In genomic region chr7:34867289-34867688, GRCm38 (mm10) we compare ENCODE assay signal across 19 mouse cellular contexts. TPM values are rescaled to one million over a fixed set of nuclear protein-coding genes. Genes with fewer than 3 reads are reported as not detected.
"Had no signal": no experiment of that assay in that cellular context is flagged by ENCODE, and none has a peak within 500 bp of the region (broad histone marks: within the 10 kb centered on the region; RNA-seq: fewer than 3 reads in every experiment).

No protein-coding gene starts in this region.

- H3K4me1 ChIP-seq: liver, embryonic 13.5 days; lung, embryonic 15.5 days; megakaryocyte, embryonic 14.5 days; stomach, embryonic 15.5 days had no signal

- H3K27ac ChIP-seq: limb, embryonic 12.5 days; liver, embryonic 13.5 days; lung, embryonic 15.5 days; macrophage; neural tube, embryonic 15.5 days; stomach, embryonic 15.5 days had no signal

- DNase-seq: kidney, adult 11 months; kidney, postnatal 25 days; layer of hippocampus, adult 9-11 months; layer of hippocampus, postnatal 36 days; liver; liver, embryonic 13.5 days; liver, postnatal 0 days; lung, postnatal 14 days; right cerebral cortex, postnatal 14 days; thymus, adult 2 months; thymus, postnatal 25 days had no signal

- H3K4me2 ChIP-seq: limb, embryonic 12.5 days; liver, embryonic 13.5 days; lung, embryonic 15.5 days; neural tube, embryonic 15.5 days; stomach, embryonic 15.5 days had no signal

- H3K36me3 ChIP-seq: limb, embryonic 12.5 days; liver, embryonic 13.5 days; lung, embryonic 15.5 days; neural tube, embryonic 15.5 days; stomach, embryonic 15.5 days had no signal

- H3K9ac ChIP-seq: limb, embryonic 12.5 days; liver, embryonic 13.5 days; liver, postnatal 0 days; lung, embryonic 15.5 days; neural tube, embryonic 15.5 days; stomach, embryonic 15.5 days had no signal

- H3K27me3 ChIP-seq: limb, embryonic 12.5 days; liver, embryonic 13.5 days; lung, embryonic 15.5 days; neural tube, embryonic 15.5 days; stomach, embryonic 15.5 days had no signal

- H3K9me3 ChIP-seq: limb, embryonic 12.5 days; liver, embryonic 13.5 days; lung, embryonic 15.5 days; megakaryocyte, embryonic 14.5 days; neural tube, embryonic 15.5 days; stomach, embryonic 15.5 days had no signal

- H3K4me3 ChIP-seq: limb, embryonic 12.5 days; liver, embryonic 13.5 days; lung, embryonic 15.5 days; megakaryocyte, embryonic 14.5 days; myocyte; neural tube, embryonic 15.5 days; stomach, embryonic 15.5 days had no signal

- ATAC-seq: liver, postnatal 0 days had no signal

RNA-seq across cellular contexts. Expression of gene Chst8, which starts 54.8 kb away (rescaled TPM):
- polyA plus RNA-seq: macrophage; myocyte; testis, adult 2 months had no signal
